Mouse (Mus musculus): ENCODE measurements around the gene Cnnm3.

DNA sequence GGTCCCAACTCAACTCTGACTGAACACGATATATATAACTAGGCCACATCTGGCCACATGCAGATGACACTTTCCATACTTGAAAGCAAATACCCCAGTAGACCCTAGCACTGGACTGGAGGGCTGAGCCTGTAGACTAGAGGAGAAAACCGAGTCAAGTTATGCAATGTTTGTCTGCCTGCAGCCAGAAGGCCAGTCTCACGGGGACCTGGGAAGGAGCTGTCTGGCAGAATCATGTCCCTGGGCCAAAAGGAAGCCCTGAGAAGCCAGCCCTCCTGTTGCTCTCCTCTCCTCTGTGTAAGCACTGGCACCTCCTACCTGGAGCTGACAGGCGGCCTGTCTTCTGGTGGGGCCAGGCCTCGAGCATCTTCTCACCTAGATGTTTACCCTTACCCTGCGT is 63.7 kb downstream of the Cnnm3 start:
- TF ChIP-seq JUND (IDR thresholded peaks at IDR 0.05; ENCODE audit: low read depth, low read length) (no peak), SMC3 (IDR thresholded peaks at IDR 0.05; ENCODE audit: low read depth, low read length) (no peak), SIN3A (IDR thresholded peaks at IDR 0.05; ENCODE audit: low read length) (no peak), UBTF (IDR thresholded peaks at IDR 0.05; ENCODE audit: borderline replicate concordance, insufficient read depth, low read depth, low read length) (no peak), CTCF (IDR thresholded peaks at IDR 0.05 in 2 of 3, conservative IDR thresholded peaks at IDR 0.05 in 1 of 3; ENCODE audit: control insufficient read depth in 1 of 3, insufficient read depth in 1 of 3, low read depth in 2 of 3, low read length in 3 of 3, poor library complexity in 1 of 3, severe bottlenecking in 1 of 3) (no peak), EP300 (IDR thresholded peaks at IDR 0.05; ENCODE audit: low read depth in 1 of 2, low read length in 2 of 2) (no peak), ZNF384 (IDR thresholded peaks at IDR 0.05; ENCODE audit: low read depth, low read length) (no peak), POLR2A (IDR thresholded peaks at IDR 0.05; ENCODE audit: control insufficient read depth in 1 of 2, insufficient read depth in 1 of 2, low read depth in 1 of 2, low read length in 2 of 2, poor library complexity in 1 of 2) (no peak)

Measured in MEL (cell line).